Mouse (Mus musculus): ENCODE measurements around the gene Chd3.

The Chd3 gene

DNA sequence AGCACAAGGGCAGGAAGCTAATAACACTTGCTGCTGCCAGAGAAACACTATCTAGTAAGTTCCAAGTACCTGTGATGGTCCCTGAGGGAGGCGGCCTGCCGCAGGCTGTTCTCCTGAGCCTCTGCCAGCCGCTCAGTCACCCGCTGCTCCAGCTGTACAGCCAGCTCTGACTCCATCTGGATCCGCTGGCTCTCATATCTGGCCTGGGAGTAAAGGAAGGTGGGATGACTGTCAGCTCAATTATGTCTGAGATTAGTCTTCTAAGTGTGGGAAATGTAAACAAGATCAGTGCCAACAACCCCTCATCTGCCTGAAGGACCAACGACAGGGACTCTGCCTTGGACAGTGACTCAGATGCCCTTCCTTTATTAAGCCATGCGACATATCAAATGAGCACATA, 57.9 kb downstream of the Chd3 start:
- in situ Hi-C loops (cut with MboI; ENCODE audit: low pct_unique_long_range_greater_than_20kb in 1 of 2, low sequenced_read_pairs in 2 of 2, unreplicated experiment in 1 of 2): no loop called here

- in situ Hi-C loops (cut with MboI; ENCODE audit: low pct_unique_long_range_greater_than_20kb in 1 of 2, low sequenced_read_pairs in 2 of 2, unreplicated experiment in 1 of 2): no loop called here
Observed at GRCm38 (mm10) chr11:69306039-69306438, 63.2 kb downstream of the Chd3 start.

DNA sequence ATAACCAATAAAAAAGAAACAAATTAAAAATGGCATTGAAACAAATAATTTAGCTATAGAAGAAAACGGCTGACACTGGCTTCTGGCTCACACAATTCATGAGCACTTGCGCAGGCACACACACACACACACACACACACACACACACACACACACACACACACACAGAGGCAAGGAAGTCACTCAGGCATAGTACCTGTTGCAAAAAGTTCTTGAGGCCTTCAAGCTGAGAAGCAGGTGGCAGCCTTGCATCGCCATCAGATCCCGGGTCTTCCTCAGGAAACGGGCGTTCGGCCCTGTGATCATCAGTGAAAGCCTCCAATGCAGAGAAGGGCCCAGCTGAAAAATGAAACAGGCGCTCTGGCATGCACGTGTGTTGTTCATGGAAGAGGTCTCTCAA, 63.9 kb downstream of the Chd3 start:
- in situ Hi-C loops (cut with MboI; ENCODE audit: low pct_unique_long_range_greater_than_20kb in 1 of 2, low sequenced_read_pairs in 2 of 2, unreplicated experiment in 1 of 2): no loop called here

DNA sequence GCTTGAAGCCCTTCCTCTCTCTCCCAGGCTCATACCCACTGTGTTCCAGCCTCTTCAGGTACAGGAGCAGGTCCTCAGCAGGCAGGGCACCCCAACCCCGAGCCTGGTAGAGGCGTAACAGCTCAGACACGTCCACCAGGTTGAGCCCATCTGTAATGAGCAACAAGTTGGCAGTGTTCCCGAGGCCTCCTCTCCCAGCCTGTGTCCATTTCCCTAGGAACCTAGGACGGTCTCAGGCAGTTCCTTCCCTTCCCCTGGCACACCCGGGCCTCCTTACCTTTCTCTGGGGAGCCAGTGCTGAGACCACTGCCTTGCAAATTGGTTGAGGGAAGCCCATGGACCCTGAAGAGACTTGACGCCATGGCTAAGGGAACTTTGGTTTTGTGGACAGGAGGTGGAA, 66.4 kb downstream of the Chd3 start:
- in situ Hi-C loops (cut with MboI; ENCODE audit: low pct_unique_long_range_greater_than_20kb in 1 of 2, low sequenced_read_pairs in 2 of 2, unreplicated experiment in 1 of 2): no loop called here

DNA sequence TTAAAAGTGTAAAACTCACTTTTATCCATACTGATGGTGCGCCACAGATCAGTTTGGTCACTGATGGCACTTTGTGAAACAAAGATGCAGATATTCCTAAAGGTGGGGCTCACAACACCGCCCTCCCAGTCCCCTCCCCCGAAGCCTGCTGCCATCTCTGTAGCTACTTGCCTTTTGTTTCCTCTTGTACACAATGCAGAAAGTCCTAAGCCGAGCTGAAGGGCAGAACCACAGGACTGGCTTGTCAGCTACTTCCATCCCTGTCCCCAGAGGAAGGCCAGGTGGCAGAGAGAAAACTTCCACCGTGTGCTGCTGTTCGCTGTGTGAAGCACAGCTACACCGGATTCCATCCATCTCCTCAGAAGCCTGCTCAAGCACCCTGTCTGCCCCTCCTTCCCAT, 71.0 kb downstream of the Chd3 start:
- in situ Hi-C loops (cut with MboI; ENCODE audit: low pct_unique_long_range_greater_than_20kb in 1 of 2, low sequenced_read_pairs in 2 of 2, unreplicated experiment in 1 of 2): no loop called here

- in situ Hi-C loops (cut with MboI; ENCODE audit: low pct_unique_long_range_greater_than_20kb in 1 of 2, low sequenced_read_pairs in 2 of 2, unreplicated experiment in 1 of 2): no loop called here
Observed at GRCm38 (mm10) chr11:69297799-69298198, 71.4 kb downstream of the Chd3 start.

GRCm38 (mm10) chr11:69295286-69295685, 73.9 kb downstream of the Chd3 start:
- in situ Hi-C loops (cut with MboI; ENCODE audit: low pct_unique_long_range_greater_than_20kb in 1 of 2, low sequenced_read_pairs in 2 of 2, unreplicated experiment in 1 of 2): no loop called here

All from mouse embryonic stem cell (cell line).